Mouse (Mus musculus): ENCODE results near the gene Lelp1. TPM values are rescaled to one million over a fixed set of nuclear protein-coding genes. Genes with fewer than 3 reads are reported as not detected.

Lelp1 gene
- not detected in 2 replicates for polyA plus RNA-seq (2012; rRNA removed)

DNA sequence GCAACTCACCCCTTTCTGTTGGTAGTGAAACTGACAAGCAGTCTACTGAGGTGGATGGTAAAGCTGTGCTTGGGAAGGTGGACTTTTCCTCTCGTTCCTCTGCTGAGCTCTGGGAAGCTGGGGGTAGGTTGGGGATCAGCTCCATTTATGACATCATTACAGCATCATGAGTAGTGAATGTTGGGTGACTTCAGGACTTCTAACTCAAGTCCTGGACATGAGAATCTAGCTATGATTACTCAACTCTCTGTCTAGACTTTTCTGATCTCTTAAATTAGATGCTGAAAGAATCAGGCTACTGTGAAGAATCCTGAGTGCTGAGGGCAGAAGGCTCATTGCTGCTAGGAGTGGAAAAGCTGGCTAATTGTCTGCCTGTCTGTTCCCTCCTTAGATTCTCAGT is at the start of gene Lelp1:
Gene Lelp1 (minus strand): TSS at position 101 of the 400 bp plus-strand sequence.

DNA sequence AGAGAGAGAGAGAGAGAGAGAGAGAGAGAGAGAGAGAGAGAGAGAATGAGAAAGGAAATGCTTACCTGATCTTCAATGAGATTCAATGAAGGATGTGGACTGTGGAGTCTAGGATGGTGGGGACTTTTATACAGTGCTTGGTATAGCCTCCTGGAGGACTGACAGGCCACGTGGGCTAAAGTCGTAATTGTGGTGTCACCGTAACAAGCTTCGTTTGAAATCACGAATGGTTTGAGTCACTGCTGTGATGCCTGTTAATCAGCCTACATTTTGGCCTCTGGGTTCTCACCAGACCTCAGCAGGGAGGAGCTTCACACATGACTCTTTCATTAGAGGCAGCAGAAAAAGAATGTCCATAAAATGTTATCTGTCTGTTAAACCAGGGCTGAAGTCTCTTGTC is 18.7 kb downstream of the Lelp1 start, which contains the start of gene Prr9:
Gene Prr9 (minus strand): TSS at position 101 of the 400 bp plus-strand sequence.

Other genes starting within 250 kb of the Lelp1 start
- not detected in 2 replicates for gene Pglyrp3, start 128.2 kb downstream of the Lelp1 start, polyA plus RNA-seq (2012; rRNA removed)
- 0.29 and 0.52 TPM in 2 replicates for gene Lor, start 59.6 kb downstream of the Lelp1 start, polyA plus RNA-seq (2012; rRNA removed)
- gene Prr9, start 18.8 kb downstream of the Lelp1 start, polyA plus RNA-seq (2012; rRNA removed) = not detected in 2 replicates
- gene Sprr2a1, start 73.1 kb upstream of the Lelp1 start, polyA plus RNA-seq (2012; rRNA removed) = 32.7 and 59.6 TPM in 2 replicates
- 23,758 and 55,060 TPM in 2 replicates for gene Sprr2a2, start 73.2 kb upstream of the Lelp1 start, polyA plus RNA-seq (2012; rRNA removed)
- 643 and 812 TPM in 2 replicates for gene Sprr2a3, start 142.7 kb upstream of the Lelp1 start, polyA plus RNA-seq (2012; rRNA removed)
- not detected in 2 replicates for gene Sprr2b, start 173.9 kb upstream of the Lelp1 start, polyA plus RNA-seq (2012; rRNA removed)
- gene Sprr2d, start 196.4 kb upstream of the Lelp1 start, polyA plus RNA-seq (2012; rRNA removed) = not detected in 2 replicates
- gene Sprr2e, start 209.4 kb upstream of the Lelp1 start, polyA plus RNA-seq (2012; rRNA removed) = not detected in 2 replicates
- not detected in 2 replicates for gene Sprr2f, start 222.4 kb upstream of the Lelp1 start, polyA plus RNA-seq (2012; rRNA removed)
- 0.22 TPM in 1 of 2 replicates, not detected in the other for gene Sprr2h, start 242.9 kb upstream of the Lelp1 start, polyA plus RNA-seq (2012; rRNA removed)